Mouse (Mus musculus): ENCODE data around the gene Sbp. TPM values are rescaled to one million over a fixed set of nuclear protein-coding genes. Genes with fewer than 3 reads are reported as not detected.
A peak's percentile ranks its signal among the peaks of the same experiment; 100 is the strongest.

Gene Sbp
- polyA plus RNA-seq, 1 experiment from 2014 or later = not detected

GRCm38 (mm10) chr17:23960084-23960738 lies 18.7 kb downstream of the Sbp start:
- Histone ChIP-seq H3K4me2 (ENCODE audit: low read depth, low read length) (no peak overlapping the region), H3K9ac (ENCODE audit: low read length) (peak overlapping the region; percentile 54; the same call in 1 of the 2 replicates), H3K9me3 (replicated peaks; ENCODE audit: control insufficient read depth, low read length) (no peaks in the 10 kb centered on the region), H3K4me1 (ENCODE audit: control insufficient read depth, insufficient read depth, low read length) (0 out of 2 replicates have a peak, but pooled peaks cover 7% of the 10 kb centered on the region), H3K4me3 (replicated peaks; ENCODE audit: low read length) (no peak overlapping the region), H3K27ac (ENCODE audit: low read length) (peak overlapping the region; percentile 15; the same call in 1 of the 2 replicates), H3K36me3 (ENCODE audit: control insufficient read depth, insufficient read depth, low read length) (no peaks in the 10 kb centered on the region), H3K27me3 (ENCODE audit: control insufficient read depth, insufficient read depth, low read length) (no peaks in the 10 kb centered on the region)
- peak; percentile 88 for ATAC-seq (ENCODE audit: insufficient read depth, low FRiP score)
- WGBS = 39% methylated on average over 3 of the region's 3 CpGs

- H3K27me3 ChIP-seq (ENCODE audit: control insufficient read depth, insufficient read depth, low read length) = no peaks in the 10 kb centered on the region
- H3K4me1 ChIP-seq (ENCODE audit: control insufficient read depth, insufficient read depth, low read length) = 0 out of 2 replicates have a peak, but pooled peaks cover 7% of the 10 kb centered on the region
- no peak overlapping the region for H3K4me2 ChIP-seq (ENCODE audit: low read depth, low read length)
- ATAC-seq (ENCODE audit: insufficient read depth, low FRiP score) = no peak
- no peak overlapping the region for H3K27ac ChIP-seq (ENCODE audit: low read length)
- H3K9me3 ChIP-seq (replicated peaks; ENCODE audit: control insufficient read depth, low read length) = no peaks in the 10 kb centered on the region
- H3K36me3 ChIP-seq (ENCODE audit: control insufficient read depth, insufficient read depth, low read length) = no peaks in the 10 kb centered on the region
- H3K9ac ChIP-seq (ENCODE audit: low read length) = no peak overlapping the region
- H3K4me3 ChIP-seq (replicated peaks; ENCODE audit: low read length) = no peak overlapping the region
- WGBS = 61% methylated on average over 4 of the region's 4 CpGs
Measured at GRCm38 (mm10) chr17:23961573-23962122, 20.2 kb downstream of the Sbp start.

GRCm38 (mm10) chr17:23965805-23966425 lies 24.4 kb downstream of the Sbp start:
- ATAC-seq (ENCODE audit: insufficient read depth, low FRiP score) = no peak
- H3K27me3 ChIP-seq (ENCODE audit: control insufficient read depth, insufficient read depth, low read length) = no peaks in the 10 kb centered on the region
- no peak overlapping the region for H3K4me3 ChIP-seq (replicated peaks; ENCODE audit: low read length)
- H3K9ac ChIP-seq (ENCODE audit: low read length) = no peak overlapping the region
- H3K36me3 ChIP-seq (ENCODE audit: control insufficient read depth, insufficient read depth, low read length) = no peaks in the 10 kb centered on the region
- no peak overlapping the region for H3K4me2 ChIP-seq (ENCODE audit: low read depth, low read length)
- WGBS = 48% methylated on average over 6 of the region's 6 CpGs
- no peaks in the 10 kb centered on the region for H3K4me1 ChIP-seq (ENCODE audit: control insufficient read depth, insufficient read depth, low read length)
- H3K27ac ChIP-seq (ENCODE audit: low read length) = no peak overlapping the region
- no peaks in the 10 kb centered on the region for H3K9me3 ChIP-seq (replicated peaks; ENCODE audit: control insufficient read depth, low read length)

GRCm38 (mm10) chr17:23966658-23967401 lies 25.4 kb downstream of the Sbp start:
- no peak overlapping the region for H3K9ac ChIP-seq (ENCODE audit: low read length)
- peak overlapping the region; percentile 33; the same call in 1 of the 2 replicates for H3K27ac ChIP-seq (ENCODE audit: low read length)
- WGBS = 74% methylated on average over 10 of the region's 10 CpGs

GRCm38 (mm10) chr17:23968780-23969179 lies 27.3 kb downstream of the Sbp start:
- H3K27ac ChIP-seq (ENCODE audit: low read length) = no peak overlapping the region
- WGBS = 49% methylated on average over 2 of the region's 2 CpGs
- no peaks in the 10 kb centered on the region for H3K4me1 ChIP-seq (ENCODE audit: control insufficient read depth, insufficient read depth, low read length)
- no peak overlapping the region for H3K9ac ChIP-seq (ENCODE audit: low read length)
- H3K27me3 ChIP-seq (ENCODE audit: control insufficient read depth, insufficient read depth, low read length) = no peaks in the 10 kb centered on the region
- no peak for ATAC-seq (ENCODE audit: insufficient read depth, low FRiP score)
- no peaks in the 10 kb centered on the region for H3K36me3 ChIP-seq (ENCODE audit: control insufficient read depth, insufficient read depth, low read length)
- no peak overlapping the region for H3K4me2 ChIP-seq (ENCODE audit: low read depth, low read length)
- H3K9me3 ChIP-seq (replicated peaks; ENCODE audit: control insufficient read depth, low read length) = no peaks in the 10 kb centered on the region
- no peak overlapping the region for H3K4me3 ChIP-seq (replicated peaks; ENCODE audit: low read length)

More at GRCm38 (mm10) chr17:23966658-23967401, 25.4 kb downstream of the Sbp start:
- ATAC-seq (ENCODE audit: insufficient read depth, low FRiP score) = peak; percentile 69; the same call in 1 of the 2 replicates
- H3K4me1 ChIP-seq (ENCODE audit: control insufficient read depth, insufficient read depth, low read length) = no peaks in the 10 kb centered on the region
- no peaks in the 10 kb centered on the region for H3K9me3 ChIP-seq (replicated peaks; ENCODE audit: control insufficient read depth, low read length)
- no peak overlapping the region for H3K4me3 ChIP-seq (replicated peaks; ENCODE audit: low read length)
- no peaks in the 10 kb centered on the region for H3K36me3 ChIP-seq (ENCODE audit: control insufficient read depth, insufficient read depth, low read length)
- no peak overlapping the region for H3K4me2 ChIP-seq (ENCODE audit: low read depth, low read length)
- H3K27me3 ChIP-seq (ENCODE audit: control insufficient read depth, insufficient read depth, low read length) = no peaks in the 10 kb centered on the region

GRCm38 (mm10) chr17:23969231-23969630 lies 27.8 kb downstream of the Sbp start:
- no peaks in the 10 kb centered on the region for H3K36me3 ChIP-seq (ENCODE audit: control insufficient read depth, insufficient read depth, low read length)
- H3K4me2 ChIP-seq (ENCODE audit: low read depth, low read length) = no peak overlapping the region
- 15% methylated on average over 1 of the region's 1 CpGs for WGBS
- no peaks in the 10 kb centered on the region for H3K4me1 ChIP-seq (ENCODE audit: control insufficient read depth, insufficient read depth, low read length)
- no peaks in the 10 kb centered on the region for H3K27me3 ChIP-seq (ENCODE audit: control insufficient read depth, insufficient read depth, low read length)
- H3K9me3 ChIP-seq (replicated peaks; ENCODE audit: control insufficient read depth, low read length) = no peaks in the 10 kb centered on the region
- H3K27ac ChIP-seq (ENCODE audit: low read length) = no peak overlapping the region
- H3K4me3 ChIP-seq (replicated peaks; ENCODE audit: low read length) = no peak overlapping the region
- H3K9ac ChIP-seq (ENCODE audit: low read length) = no peak overlapping the region
- ATAC-seq (ENCODE audit: insufficient read depth, low FRiP score) = no peak

- no peaks in the 10 kb centered on the region for H3K4me1 ChIP-seq (ENCODE audit: control insufficient read depth, insufficient read depth, low read length)
- H3K4me2 ChIP-seq (ENCODE audit: low read depth, low read length) = no peak overlapping the region
- no peaks in the 10 kb centered on the region for H3K9me3 ChIP-seq (replicated peaks; ENCODE audit: control insufficient read depth, low read length)
- no peak for ATAC-seq (ENCODE audit: insufficient read depth, low FRiP score)
- H3K4me3 ChIP-seq (replicated peaks; ENCODE audit: low read length) = no peak overlapping the region
- 86% methylated on average over 9 of the region's 9 CpGs for WGBS
- no peaks in the 10 kb centered on the region for H3K27me3 ChIP-seq (ENCODE audit: control insufficient read depth, insufficient read depth, low read length)
- no peak overlapping the region for H3K9ac ChIP-seq (ENCODE audit: low read length)
- no peak overlapping the region for H3K27ac ChIP-seq (ENCODE audit: low read length)
- H3K36me3 ChIP-seq (ENCODE audit: control insufficient read depth, insufficient read depth, low read length) = no peaks in the 10 kb centered on the region
Measured at GRCm38 (mm10) chr17:23971315-23971714, 29.8 kb downstream of the Sbp start.

- Histone ChIP-seq H3K4me1 (ENCODE audit: control insufficient read depth, insufficient read depth, low read length) (0 out of 2 replicates have a peak, but pooled peaks cover 5% of the 10 kb centered on the region), H3K27ac (ENCODE audit: low read length) (no peak overlapping the region), H3K27me3 (ENCODE audit: control insufficient read depth, insufficient read depth, low read length) (no peaks in the 10 kb centered on the region), H3K9ac (ENCODE audit: low read length) (no peak overlapping the region), H3K4me3 (replicated peaks; ENCODE audit: low read length) (no peak overlapping the region), H3K36me3 (ENCODE audit: control insufficient read depth, insufficient read depth, low read length) (no peaks in the 10 kb centered on the region), H3K9me3 (replicated peaks; ENCODE audit: control insufficient read depth, low read length) (no peaks in the 10 kb centered on the region), H3K4me2 (ENCODE audit: low read depth, low read length) (no peak overlapping the region)
- 81% methylated on average over 4 of the region's 4 CpGs for WGBS
- no peak for ATAC-seq (ENCODE audit: insufficient read depth, low FRiP score)
Measured at GRCm38 (mm10) chr17:23976665-23977064, 35.2 kb downstream of the Sbp start.

Measured in stomach, embryonic 16.5 days (tissue).